Mouse (Mus musculus): Measurements from ENCODE around the gene Has1. TPM values are rescaled to one million over a fixed set of nuclear protein-coding genes. Genes with fewer than 3 reads are reported as not detected.
A peak's percentile ranks its signal among the peaks of the same experiment; 100 is the strongest.

Has1 gene
- polyA plus RNA-seq, 1 experiment from 2014 or later: 2.0 TPM

GRCm38 (mm10) chr17:17828191-17828981 lies 26.6 kb downstream of the Has1 start:
- whole genome bisulfite sequencing: 0% methylated on average over 12 of the region's 15 CpGs
- Histone ChIP-seq H3K27ac (replicated peaks; ENCODE audit: low read depth, low read length) (peak overlapping the region; percentile 100), H3K9ac (ENCODE audit: low read length) (peak overlapping the region; percentile 88), H3K27me3 (ENCODE audit: control insufficient read depth, insufficient read depth, low read length) (no peaks in the 10 kb centered on the region), H3K4me1 (ENCODE audit: control insufficient read depth, insufficient read depth, low read length) (peaks cover 8% of the 10 kb centered on the region; the same call in 1 of the 2 replicates), H3K4me2 (ENCODE audit: low read depth, severe bottlenecking) (peak overlapping the region; percentile 98), H3K36me3 (ENCODE audit: control insufficient read depth, insufficient read depth, low read length) (no peaks in the 10 kb centered on the region), H3K4me3 (ENCODE audit: low read depth, low read length) (peak overlapping the region; percentile 84), H3K9me3 (ENCODE audit: control insufficient read depth, low read length) (no peaks in the 10 kb centered on the region)
- DNase-seq (ENCODE audit: low spot score) (peak; percentile 94), ATAC-seq (ENCODE audit: insufficient number of reproducible peaks, low FRiP score, low TSS enrichment, low read depth) (peak; percentile 74)

- 0% methylated on average over 13 of the region's 13 CpGs for WGBS
- peak; percentile 52 for ATAC-seq (ENCODE audit: insufficient number of reproducible peaks, low FRiP score, low TSS enrichment, low read depth)
- Histone ChIP-seq H3K27me3 (ENCODE audit: control insufficient read depth, insufficient read depth, low read length) (no peaks in the 10 kb centered on the region), H3K36me3 (ENCODE audit: control insufficient read depth, insufficient read depth, low read length) (no peaks in the 10 kb centered on the region), H3K4me3 (ENCODE audit: low read depth, low read length) (peak overlapping the region; percentile 84), H3K9ac (ENCODE audit: low read length) (peak overlapping the region; percentile 88), H3K9me3 (ENCODE audit: control insufficient read depth, low read length) (no peaks in the 10 kb centered on the region), H3K4me2 (ENCODE audit: low read depth, severe bottlenecking) (peak overlapping the region; percentile 98), H3K27ac (replicated peaks; ENCODE audit: low read depth, low read length) (peak overlapping the region; percentile 100), H3K4me1 (ENCODE audit: control insufficient read depth, insufficient read depth, low read length) (peaks cover 8% of the 10 kb centered on the region; the same call in 1 of the 2 replicates)
- peak; percentile 91 for DNase-seq (ENCODE audit: low spot score)
Measured at GRCm38 (mm10) chr17:17827658-17828190, 27.3 kb downstream of the Has1 start.

- Histone ChIP-seq H3K4me1 (ENCODE audit: control insufficient read depth, insufficient read depth, low read length) (peaks cover 8% of the 10 kb centered on the region; the same call in 1 of the 2 replicates), H3K4me2 (ENCODE audit: low read depth, severe bottlenecking) (peak within 1 kb of the TSS; percentile 98), H3K27me3 (ENCODE audit: control insufficient read depth, insufficient read depth, low read length) (no peaks in the 10 kb centered on the region), H3K9me3 (ENCODE audit: control insufficient read depth, low read length) (no peaks in the 10 kb centered on the region), H3K36me3 (ENCODE audit: control insufficient read depth, insufficient read depth, low read length) (no peaks in the 10 kb centered on the region), H3K4me3 (ENCODE audit: low read depth, low read length) (peak within 1 kb of the TSS; percentile 84), H3K9ac (ENCODE audit: low read length) (peak within 1 kb of the TSS; percentile 88), H3K27ac (replicated peaks; ENCODE audit: low read depth, low read length) (peak within 1 kb of the TSS; percentile 100)
- ATAC-seq (ENCODE audit: insufficient number of reproducible peaks, low FRiP score, low TSS enrichment, low read depth) (peak; percentile 82), DNase-seq (ENCODE audit: low spot score) (peak; percentile 92)
- WGBS: under 1% methylated on average over 32 of the region's 42 CpGs
Measured at GRCm38 (mm10) chr17:17826751-17827657, 28.0 kb downstream of the Has1 start, which contains the start of gene Spaca6. Gene Spaca6, plus strand, starts transcription at chr17:17827158.

- peak overlapping the region; percentile 84 for H3K4me3 ChIP-seq (ENCODE audit: low read depth, low read length)
- peak overlapping the region; percentile 98 for H3K4me2 ChIP-seq (ENCODE audit: low read depth, severe bottlenecking)
- no peaks in the 10 kb centered on the region for H3K27me3 ChIP-seq (ENCODE audit: control insufficient read depth, insufficient read depth, low read length)
- H3K9ac ChIP-seq (ENCODE audit: low read length): peak overlapping the region; percentile 88
- DNase-seq (ENCODE audit: low spot score) (peak; percentile 68), ATAC-seq (ENCODE audit: insufficient number of reproducible peaks, low FRiP score, low TSS enrichment, low read depth) (peak; percentile 22; the same call in 1 of the 2 replicates)
- WGBS: under 1% methylated on average over 20 of the region's 22 CpGs
- H3K27ac ChIP-seq (replicated peaks; ENCODE audit: low read depth, low read length): peak overlapping the region; percentile 100
- no peaks in the 10 kb centered on the region for H3K9me3 ChIP-seq (ENCODE audit: control insufficient read depth, low read length)
- peaks cover 8% of the 10 kb centered on the region; the same call in 1 of the 2 replicates for H3K4me1 ChIP-seq (ENCODE audit: control insufficient read depth, insufficient read depth, low read length)
- H3K36me3 ChIP-seq (ENCODE audit: control insufficient read depth, insufficient read depth, low read length): no peaks in the 10 kb centered on the region
Measured at GRCm38 (mm10) chr17:17825921-17826591, 28.9 kb downstream of the Has1 start.

- Histone ChIP-seq H3K27ac (replicated peaks; ENCODE audit: low read depth, low read length) (no peak overlapping the region), H3K9me3 (ENCODE audit: control insufficient read depth, low read length) (no peaks in the 10 kb centered on the region), H3K9ac (ENCODE audit: low read length) (no peak overlapping the region), H3K4me2 (ENCODE audit: low read depth, severe bottlenecking) (no peak overlapping the region), H3K4me1 (ENCODE audit: control insufficient read depth, insufficient read depth, low read length) (no peaks in the 10 kb centered on the region), H3K27me3 (ENCODE audit: control insufficient read depth, insufficient read depth, low read length) (no peaks in the 10 kb centered on the region), H3K36me3 (ENCODE audit: control insufficient read depth, insufficient read depth, low read length) (no peaks in the 10 kb centered on the region), H3K4me3 (ENCODE audit: low read depth, low read length) (no peak overlapping the region)
- DNase-seq (ENCODE audit: low spot score) (no peak), ATAC-seq (ENCODE audit: insufficient number of reproducible peaks, low FRiP score, low TSS enrichment, low read depth) (no peak)
- 73% methylated on average over 6 of the region's 6 CpGs for WGBS
Measured at GRCm38 (mm10) chr17:17823612-17824336, 31.2 kb downstream of the Has1 start.

- H3K4me2 ChIP-seq (ENCODE audit: low read depth, severe bottlenecking): no peak overlapping the region
- DNase-seq (ENCODE audit: low spot score) (no peak), ATAC-seq (ENCODE audit: insufficient number of reproducible peaks, low FRiP score, low TSS enrichment, low read depth) (no peak)
- H3K36me3 ChIP-seq (ENCODE audit: control insufficient read depth, insufficient read depth, low read length): no peaks in the 10 kb centered on the region
- no peak overlapping the region for H3K27ac ChIP-seq (replicated peaks; ENCODE audit: low read depth, low read length)
- 67% methylated on average over 2 of the region's 2 CpGs for WGBS
- H3K4me1 ChIP-seq (ENCODE audit: control insufficient read depth, insufficient read depth, low read length): no peaks in the 10 kb centered on the region
- no peaks in the 10 kb centered on the region for H3K9me3 ChIP-seq (ENCODE audit: control insufficient read depth, low read length)
- H3K9ac ChIP-seq (ENCODE audit: low read length): no peak overlapping the region
- no peaks in the 10 kb centered on the region for H3K27me3 ChIP-seq (ENCODE audit: control insufficient read depth, insufficient read depth, low read length)
- no peak overlapping the region for H3K4me3 ChIP-seq (ENCODE audit: low read depth, low read length)
Measured at GRCm38 (mm10) chr17:17795527-17795926, 59.5 kb downstream of the Has1 start.

Data from limb, embryonic 11.5 days (tissue).